Mouse (Mus musculus) C2C12 (cell line): ENCODE results near the gene Def8.

Experiments
- CEBPB ChIP-seq: IDR thresholded peaks from one replicate; pipeline ENCODE4 v1.6.1; 2011; ENCODE audit warnings: low read depth, mild to moderate bottlenecking, control low read depth, moderate library complexity
- CTCF ChIP-seq: IDR thresholded peaks from one replicate; pipeline ENCODE4 v1.5.1; 2011; ENCODE audit not compliant: control insufficient read depth, insufficient read depth, insufficient read length
- USF1 ChIP-seq: IDR thresholded peaks from one replicate; pipeline ENCODE4 v1.6.1; 2011; ENCODE audit warnings: low read depth, mild to moderate bottlenecking, control low read depth, moderate library complexity

DNA sequence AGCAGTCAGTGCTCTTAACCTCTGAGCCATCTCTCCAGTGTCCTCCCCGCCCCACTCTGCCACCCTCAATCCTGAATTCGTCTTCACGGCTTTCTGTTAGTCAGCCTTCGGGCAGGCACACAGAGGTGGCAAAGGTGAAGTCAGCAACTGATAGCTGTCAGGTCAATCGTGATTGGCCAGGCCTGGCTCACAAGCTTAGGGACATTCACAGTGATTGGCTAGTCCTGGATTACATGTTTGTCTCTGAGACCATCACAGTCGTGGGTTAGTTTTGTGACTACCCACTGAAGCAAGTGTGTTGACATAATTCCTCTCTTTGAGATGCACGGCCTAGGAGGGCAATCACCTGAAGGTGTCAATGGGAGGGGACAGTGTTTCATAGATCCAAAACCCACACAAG, 30.0 kb downstream of the Def8 start:
- TF ChIP-seq CEBPB (no peak), CTCF (no peak), USF1 (no peak)
